Mouse (Mus musculus): ENCODE measurements around the gene Snx19.

The Snx19 gene

GRCm38 (mm10) chr9:30426882-30427632, at the start of gene Snx19:
Snx19 (plus strand) TSS chr9:30427108.
- in situ Hi-C loops (cut with MboI, MseI), result loop anchor here (5.0 kb wide), 1 partner anchor 765 kb away; no protein-coding TSS in a partner anchor

GRCm38 (mm10) chr9:30400771-30401170, 26.1 kb upstream of the Snx19 start:
- in situ Hi-C loops (cut with MboI, MseI), result no loop called here

GRCm38 (mm10) chr9:30422940-30423339, 4.0 kb upstream of the Snx19 start:
- in situ Hi-C loops (cut with MboI, MseI), result no loop called here

- in situ Hi-C loops (cut with MboI, MseI), result loop anchor here (5.0 kb wide), 1 partner anchor 763 kb away; no protein-coding TSS in a partner anchor
Observed at GRCm38 (mm10) chr9:30425178-30425577, 1.7 kb upstream of the Snx19 start.

- in situ Hi-C loops (cut with MboI, MseI), result loop anchor here (5.0 kb wide), 1 partner anchor 766 kb away; no protein-coding TSS in a partner anchor
Observed at GRCm38 (mm10) chr9:30428231-30428630, 1.3 kb downstream of the Snx19 start.

- in situ Hi-C loops (cut with MboI, MseI), result no loop called here
Observed at GRCm38 (mm10) chr9:30430447-30430846, 3.5 kb downstream of the Snx19 start.

- in situ Hi-C loops (cut with MboI, MseI), result no loop called here
Observed at GRCm38 (mm10) chr9:30431909-30432308, 5.0 kb downstream of the Snx19 start.

GRCm38 (mm10) chr9:30433914-30434313, 7.0 kb downstream of the Snx19 start:
- in situ Hi-C loops (cut with MboI, MseI), result no loop called here

GRCm38 (mm10) chr9:30435902-30436585, 9.1 kb downstream of the Snx19 start:
- in situ Hi-C loops (cut with MboI, MseI), result no loop called here

GRCm38 (mm10) chr9:30438505-30438904, 11.6 kb downstream of the Snx19 start:
- in situ Hi-C loops (cut with MboI, MseI), result no loop called here

- in situ Hi-C loops (cut with MboI, MseI), result no loop called here
Observed at GRCm38 (mm10) chr9:30441761-30442160, 14.9 kb downstream of the Snx19 start.

GRCm38 (mm10) chr9:30445232-30446085, 18.6 kb downstream of the Snx19 start:
- in situ Hi-C loops (cut with MboI, MseI), result no loop called here

GRCm38 (mm10) chr9:30446126-30446525, 19.2 kb downstream of the Snx19 start:
- in situ Hi-C loops (cut with MboI, MseI), result no loop called here

GRCm38 (mm10) chr9:30448459-30448858, 21.6 kb downstream of the Snx19 start:
- in situ Hi-C loops (cut with MboI, MseI), result no loop called here

GRCm38 (mm10) chr9:30449862-30450261, 23.0 kb downstream of the Snx19 start:
- in situ Hi-C loops (cut with MboI, MseI), result loop anchor here (10.0 kb wide), 1 partner anchor 955 kb away; no protein-coding TSS in a partner anchor

GRCm38 (mm10) chr9:30450834-30451233, 23.9 kb downstream of the Snx19 start:
- in situ Hi-C loops (cut with MboI, MseI), result loop anchor here (10.0 kb wide), 1 partner anchor 954 kb away; no protein-coding TSS in a partner anchor

GRCm38 (mm10) chr9:30454527-30454926, 27.6 kb downstream of the Snx19 start:
- in situ Hi-C loops (cut with MboI, MseI), result loop anchor here (10.0 kb wide), 1 partner anchor 950 kb away; no protein-coding TSS in a partner anchor

GRCm38 (mm10) chr9:30456250-30456649, 29.3 kb downstream of the Snx19 start:
- in situ Hi-C loops (cut with MboI, MseI), result loop anchor here (10.0 kb wide), 1 partner anchor 949 kb away; no protein-coding TSS in a partner anchor

- in situ Hi-C loops (cut with MboI, MseI), result no loop called here
Observed at GRCm38 (mm10) chr9:30460501-30460900, 33.6 kb downstream of the Snx19 start.

GRCm38 (mm10) chr9:30464661-30465060, 37.8 kb downstream of the Snx19 start:
- in situ Hi-C loops (cut with MboI, MseI), result no loop called here

- in situ Hi-C loops (cut with MboI, MseI), result loop anchor here (5.0 kb wide), 1 partner anchor 462 kb away; the partner anchor contains the start of gene Adamts8
Observed at GRCm38 (mm10) chr9:30480043-30480442, 53.1 kb downstream of the Snx19 start.
